In genomic region chr13:43559711-43560457, GRCm38 (mm10) we compare ENCODE assay signal across 1 mouse cellular context.
A peak's percentile ranks its signal among the peaks of the same experiment; 100 is the strongest.
TF ChIP-seq lines count a peak whose summit lies in the region.

TSS of gene Mcur1 (minus strand) at chr13:43560191.

TF ChIP-seq in CH12.LX, 34 proteins besides CTCF, POLR2A, EP300 and RAD21 (continued from another document):
- TF ChIP-seq E2F4 (IDR thresholded peaks at IDR 0.05; ENCODE audit: insufficient replicate concordance, low read depth, low read length): no peak
- peak; percentile 42; the same call in 1 of the 2 replicates for TF ChIP-seq ELF1 (IDR thresholded peaks at IDR 0.05; ENCODE audit: low read depth, low read length)
- no peak for TF ChIP-seq KAT2A (IDR thresholded peaks at IDR 0.05; ENCODE audit: insufficient replicate concordance, low read length)
- TF ChIP-seq MAZ (IDR thresholded peaks at IDR 0.05; ENCODE audit: low read depth, low read length): no peak
- no peak for TF ChIP-seq RCOR1 (conservative IDR thresholded peaks at IDR 0.05; ENCODE audit: low read depth, low read length)
- TF ChIP-seq PAX5 (IDR thresholded peaks at IDR 0.05; ENCODE audit: low read length): no peak
- TF ChIP-seq IRF4 (IDR thresholded peaks at IDR 0.05; ENCODE audit: low read depth, low read length): 0 out of 2 replicates have a peak, but pooled peaks have one; percentile 33
- no peak for TF ChIP-seq ZNF384 (IDR thresholded peaks at IDR 0.05; ENCODE audit: low read depth, low read length)
- TF ChIP-seq MAFK (IDR thresholded peaks at IDR 0.05; ENCODE audit: insufficient replicate concordance, low read length): no peak
- TF ChIP-seq SMC3 (IDR thresholded peaks at IDR 0.05; ENCODE audit: low read depth, low read length): no peak
- 0 out of 2 replicates have a peak, but pooled peaks have one; percentile 37 for TF ChIP-seq NELFE (IDR thresholded peaks at IDR 0.05; ENCODE audit: low read depth, low read length)
- TF ChIP-seq CHD1 (IDR thresholded peaks at IDR 0.05; ENCODE audit: low read depth, low read length): no peak
